Mouse (Mus musculus): Measurements from ENCODE around the gene Nms. TPM values are rescaled to one million over a fixed set of nuclear protein-coding genes. Genes with fewer than 3 reads are reported as not detected.

The Nms gene
- total RNA-seq, 2 experiments from 2014 or later, result not detected

- Histone ChIP-seq H3K27ac (no peak overlapping the region), H3K4me3 (no peak overlapping the region)
- intact Hi-C loops (cut with DNase I), result no loop called here
- no peak for DNase-seq (ENCODE audit: extremely low spot score in 1 of 2, low spot score in 2 of 2)
- no peak for TF ChIP-seq CTCF (IDR thresholded peaks at IDR 0.05)
Measured at GRCm38 (mm10) chr1:38956457-38956856, 17.5 kb downstream of the Nms start.

- no peak for DNase-seq (ENCODE audit: extremely low spot score in 1 of 2, low spot score in 2 of 2)
- Histone ChIP-seq H3K27ac (no peak overlapping the region), H3K4me3 (no peak overlapping the region)
- intact Hi-C loops (cut with DNase I), result no loop called here
- no peak for TF ChIP-seq CTCF (IDR thresholded peaks at IDR 0.05)
Measured at GRCm38 (mm10) chr1:38969116-38969515, 30.2 kb downstream of the Nms start.

GRCm38 (mm10) chr1:38971712-38972111 lies 32.8 kb downstream of the Nms start:
- intact Hi-C loops (cut with DNase I), result loop anchor here (5.0 kb wide), 2 partner anchors 39 to 74 kb away; partner anchors contain the start of gene Chst10
- TF ChIP-seq CTCF (IDR thresholded peaks at IDR 0.05), result no peak
- no peak overlapping the region for H3K4me3 ChIP-seq
- H3K27ac ChIP-seq, result no peak overlapping the region
- DNase-seq (ENCODE audit: extremely low spot score in 1 of 2, low spot score in 2 of 2), result no peak

GRCm38 (mm10) chr1:38972986-38973592 lies 34.1 kb downstream of the Nms start:
- intact Hi-C loops (cut with DNase I), result loop anchor here (5.0 kb wide), 2 partner anchors 41 to 76 kb away; partner anchors contain the start of gene Chst10

GRCm38 (mm10) chr1:38979953-38980352 lies 41.0 kb downstream of the Nms start:
- intact Hi-C loops (cut with DNase I), result no loop called here
- no peak for DNase-seq (ENCODE audit: extremely low spot score in 1 of 2, low spot score in 2 of 2)
- Histone ChIP-seq H3K27ac (no peak overlapping the region), H3K4me3 (no peak overlapping the region)
- no peak for TF ChIP-seq CTCF (IDR thresholded peaks at IDR 0.05)

More at GRCm38 (mm10) chr1:38972986-38973592, 34.1 kb downstream of the Nms start:
- TF ChIP-seq CTCF (IDR thresholded peaks at IDR 0.05), result no peak
- no peak overlapping the region for H3K27ac ChIP-seq
- no peak overlapping the region for H3K4me3 ChIP-seq
- peak; percentile 16 to 33 for DNase-seq (ENCODE audit: extremely low spot score in 1 of 2, low spot score in 2 of 2)

- intact Hi-C loops (cut with DNase I), result no loop called here
- DNase-seq (ENCODE audit: extremely low spot score in 1 of 2, low spot score in 2 of 2), result no peak
- Histone ChIP-seq H3K27ac (no peak overlapping the region), H3K4me3 (no peak overlapping the region)
- no peak for TF ChIP-seq CTCF (IDR thresholded peaks at IDR 0.05)
Measured at GRCm38 (mm10) chr1:38983870-38984269, 44.9 kb downstream of the Nms start.

- no peak within 1 kb of the TSS for H3K27ac ChIP-seq
- no peak within 1 kb of the TSS for H3K4me3 ChIP-seq
- no peak for DNase-seq (ENCODE audit: extremely low spot score in 1 of 2, low spot score in 2 of 2)
- no peak for TF ChIP-seq CTCF (IDR thresholded peaks at IDR 0.05)
- intact Hi-C loops (cut with DNase I), result loop anchor here (5.0 kb wide), 1 partner anchor 88 kb away; the partner anchor contains the start of gene Chst10
Measured at GRCm38 (mm10) chr1:38985308-38985707, 46.4 kb downstream of the Nms start, which contains the start of gene Pdcl3. Gene Pdcl3, plus strand, starts transcription at chr1:38985608.

GRCm38 (mm10) chr1:38987080-38987864 lies 48.3 kb downstream of the Nms start:
- Histone ChIP-seq H3K4me3 (peak overlapping the region; percentile 88), H3K27ac (peak overlapping the region; percentile 97)
- TF ChIP-seq CTCF (IDR thresholded peaks at IDR 0.05), result no peak
- intact Hi-C loops (cut with DNase I), result loop anchor here (5.0 kb wide), 1 partner anchor 90 kb away; the partner anchor contains the start of gene Chst10
- DNase-seq (ENCODE audit: extremely low spot score in 1 of 2, low spot score in 2 of 2), result peak; percentile 95 to 96

GRCm38 (mm10) chr1:38987865-38988211 lies 48.9 kb downstream of the Nms start:
- H3K4me3 ChIP-seq, result peak overlapping the region; percentile 88
- no peak for DNase-seq (ENCODE audit: extremely low spot score in 1 of 2, low spot score in 2 of 2)
- peak overlapping the region; percentile 97 for H3K27ac ChIP-seq
- intact Hi-C loops (cut with DNase I), result loop anchor here (5.0 kb wide), 1 partner anchor 91 kb away; the partner anchor contains the start of gene Chst10
- no peak for TF ChIP-seq CTCF (IDR thresholded peaks at IDR 0.05)

- intact Hi-C loops (cut with DNase I), result loop anchor here (5.0 kb wide), 1 partner anchor 91 kb away; the partner anchor contains the start of gene Chst10
- no peak for TF ChIP-seq CTCF (IDR thresholded peaks at IDR 0.05)
- no peak for DNase-seq (ENCODE audit: extremely low spot score in 1 of 2, low spot score in 2 of 2)
- Histone ChIP-seq H3K4me3 (peak overlapping the region; percentile 88), H3K27ac (peak overlapping the region; percentile 97; the same call in 1 of the 2 replicates)
Measured at GRCm38 (mm10) chr1:38988357-38988756, 49.4 kb downstream of the Nms start.

GRCm38 (mm10) chr1:38992365-38992764 lies 53.4 kb downstream of the Nms start:
- no peak for DNase-seq (ENCODE audit: extremely low spot score in 1 of 2, low spot score in 2 of 2)
- TF ChIP-seq CTCF (IDR thresholded peaks at IDR 0.05), result no peak
- Histone ChIP-seq H3K27ac (no peak overlapping the region), H3K4me3 (no peak overlapping the region)
- intact Hi-C loops (cut with DNase I), result no loop called here

Other genes starting within 250 kb of the Nms start
- gene Lonrf2, start 102.4 kb upstream of the Nms start, total RNA-seq (2021), result 100 to 1,000 TPM; 120 to 123 TPM
- gene Chst10, start 41.0 kb upstream of the Nms start, total RNA-seq (2021), result 10 to 100 TPM; 65.1 to 66.4 TPM
- gene Pdcl3, start 46.5 kb downstream of the Nms start, total RNA-seq (2021), result 10 to 100 TPM; 32.2 to 40.8 TPM

Data from left cerebral cortex, adult 2 months (tissue).